Mouse (Mus musculus): ENCODE data around the gene Fxyd7. TPM values are rescaled to one million over a fixed set of nuclear protein-coding genes. Genes with fewer than 3 reads are reported as not detected.

Gene Fxyd7
- polyA plus RNA-seq, 1 experiment from 2014 or later, result 49.2 TPM

DNA sequence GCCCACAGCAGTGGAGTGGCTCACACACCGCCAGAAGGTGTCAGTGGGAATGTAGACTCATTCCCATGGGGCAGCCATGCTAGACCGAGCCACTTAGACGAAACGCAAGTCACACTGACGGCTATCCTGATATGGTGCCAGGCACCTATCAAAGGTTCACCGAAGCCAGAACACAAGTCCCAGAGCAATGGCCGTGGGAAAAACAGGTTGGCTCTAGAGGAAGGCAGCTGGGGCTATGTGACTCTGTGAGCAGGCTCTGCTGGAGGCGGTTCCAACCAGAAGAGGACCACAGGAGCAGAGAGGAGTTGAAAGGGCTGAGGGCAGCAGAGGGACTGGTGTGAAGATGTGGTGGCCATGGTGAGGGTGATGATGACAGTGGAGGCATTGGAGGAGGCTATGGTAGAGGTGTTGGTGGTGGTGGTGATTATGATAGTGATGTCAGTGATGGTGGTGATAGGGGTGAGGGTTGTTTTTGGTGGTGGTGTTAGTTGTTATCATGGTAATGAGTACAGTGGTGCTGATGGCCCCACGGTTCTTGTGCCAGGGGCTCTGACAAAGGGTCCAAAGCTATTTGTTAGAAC, 35.0 kb upstream of the Fxyd7 start:
- no peak overlapping the region for H3K9ac ChIP-seq (replicated peaks)
- no peak for ATAC-seq
- no peak overlapping the region for H3K4me2 ChIP-seq (replicated peaks)
- H3K36me3 ChIP-seq, result no peaks in the 10 kb centered on the region
- 0 out of 2 replicates have a peak, but pooled peaks cover 3% of the 10 kb centered on the region for H3K9me3 ChIP-seq
- WGBS, result 93% methylated on average over 9 of the region's 9 CpGs
- H3K27ac ChIP-seq, result no peak overlapping the region
- no peak overlapping the region for H3K4me3 ChIP-seq (replicated peaks)
- H3K27me3 ChIP-seq, result no peaks in the 10 kb centered on the region
- H3K4me1 ChIP-seq (replicated peaks), result peaks cover 13% of the 10 kb centered on the region; the same call in 1 of the 2 replicates

DNA sequence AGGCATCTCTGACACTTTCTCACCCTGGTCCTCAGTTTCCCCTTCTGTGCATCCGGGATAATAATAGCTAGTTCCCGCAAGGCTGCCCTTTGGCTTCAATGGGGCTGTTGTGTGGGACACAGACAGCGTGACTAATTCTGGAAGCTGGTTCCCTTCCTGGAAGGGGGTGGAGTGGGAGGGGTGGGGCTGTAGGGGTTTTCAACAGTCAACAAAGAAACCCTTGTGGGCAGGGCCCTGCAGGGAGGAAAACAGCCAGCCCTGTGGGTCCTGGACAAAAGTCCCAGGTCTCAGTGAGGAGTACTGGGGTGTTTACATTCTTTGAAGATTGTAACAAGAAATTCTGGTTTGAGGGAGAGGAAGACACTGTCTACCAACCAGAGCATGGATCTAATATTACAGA, 33.9 kb upstream of the Fxyd7 start:
- ATAC-seq, result no peak
- H3K9ac ChIP-seq (replicated peaks), result no peak overlapping the region
- no peak overlapping the region for H3K4me3 ChIP-seq (replicated peaks)
- WGBS, result 18% methylated on average over 3 of the region's 3 CpGs
- no peak overlapping the region for H3K27ac ChIP-seq
- peaks cover 13% of the 10 kb centered on the region; the same call in 1 of the 2 replicates for H3K4me1 ChIP-seq (replicated peaks)
- 0 out of 2 replicates have a peak, but pooled peaks cover 3% of the 10 kb centered on the region for H3K9me3 ChIP-seq
- no peaks in the 10 kb centered on the region for H3K36me3 ChIP-seq
- no peak overlapping the region for H3K4me2 ChIP-seq (replicated peaks)
- H3K27me3 ChIP-seq, result no peaks in the 10 kb centered on the region

DNA sequence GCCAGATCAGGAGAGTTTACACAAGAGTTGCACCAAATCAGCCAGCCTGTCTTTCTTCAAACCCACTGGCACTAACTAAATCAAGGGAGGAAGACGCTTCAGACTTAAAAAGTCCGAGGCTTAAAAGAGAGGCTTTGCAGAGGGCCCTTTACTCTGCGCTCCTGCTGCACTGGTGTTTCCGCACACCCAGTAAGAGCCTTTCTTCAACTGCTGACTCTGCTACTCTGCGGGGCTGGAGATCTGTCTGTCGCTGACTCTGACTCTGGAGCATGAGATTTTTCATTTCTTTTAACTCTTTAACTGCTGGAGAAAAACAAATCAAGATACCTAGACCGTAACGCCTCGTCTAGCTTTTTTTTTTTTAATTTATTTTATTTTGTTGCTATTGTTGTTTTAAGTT, 32.9 kb upstream of the Fxyd7 start:
- H3K4me1 ChIP-seq (replicated peaks), result peaks cover 13% of the 10 kb centered on the region; the same call in 1 of the 2 replicates
- H3K4me3 ChIP-seq (replicated peaks), result no peak overlapping the region
- WGBS, result 48% methylated on average over 9 of the region's 9 CpGs
- no peak overlapping the region for H3K4me2 ChIP-seq (replicated peaks)
- H3K9ac ChIP-seq (replicated peaks), result no peak overlapping the region
- no peak for ATAC-seq
- no peak overlapping the region for H3K27ac ChIP-seq
- 0 out of 2 replicates have a peak, but pooled peaks cover 3% of the 10 kb centered on the region for H3K9me3 ChIP-seq
- no peaks in the 10 kb centered on the region for H3K36me3 ChIP-seq
- H3K27me3 ChIP-seq, result no peaks in the 10 kb centered on the region

DNA sequence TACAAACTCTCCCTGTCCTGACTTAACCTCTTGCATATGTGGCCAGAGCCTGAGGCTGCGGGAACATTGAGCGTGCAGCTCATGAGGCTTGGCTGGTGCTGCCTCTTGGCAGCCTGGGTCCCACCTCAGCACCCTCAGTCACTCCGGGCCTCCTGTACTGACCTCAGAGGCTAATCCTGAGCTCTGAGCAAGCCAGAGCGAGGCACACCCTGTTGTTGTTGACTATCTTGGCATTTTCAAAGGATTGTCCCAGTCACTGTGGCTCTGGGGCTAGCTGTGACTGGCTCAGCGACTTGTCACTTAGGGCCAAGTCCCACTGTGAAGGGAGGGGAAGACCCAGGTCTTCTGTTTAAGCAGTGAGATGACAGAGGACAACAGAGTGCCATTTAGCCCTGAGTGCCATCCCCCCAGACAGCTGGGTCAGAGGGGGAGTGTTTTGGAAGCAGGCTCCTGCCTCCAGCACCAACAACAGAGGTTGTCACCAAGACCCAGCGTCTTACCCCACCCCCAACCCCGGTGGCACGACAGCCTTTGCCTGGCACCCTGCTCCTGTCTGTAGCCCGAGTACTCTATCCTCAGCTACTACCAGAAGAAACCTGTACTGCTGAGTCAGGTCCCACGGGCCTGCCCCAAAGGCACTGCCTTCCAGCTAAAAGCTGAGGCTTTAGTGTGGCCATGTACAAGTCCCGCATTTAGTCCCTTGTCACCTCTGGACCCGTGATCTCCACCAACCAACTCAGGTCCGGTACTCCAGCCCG, 31.7 kb upstream of the Fxyd7 start:
- WGBS, result 54% methylated on average over 14 of the region's 14 CpGs
- Histone ChIP-seq H3K4me2 (replicated peaks) (no peak overlapping the region), H3K27ac (no peak overlapping the region), H3K4me1 (replicated peaks) (peaks cover 13% of the 10 kb centered on the region; the same call in 1 of the 2 replicates), H3K4me3 (replicated peaks) (no peak overlapping the region), H3K36me3 (no peaks in the 10 kb centered on the region), H3K9me3 (0 out of 2 replicates have a peak, but pooled peaks cover 3% of the 10 kb centered on the region), H3K27me3 (no peaks in the 10 kb centered on the region), H3K9ac (replicated peaks) (no peak overlapping the region)
- ATAC-seq, result peak; percentile 34

DNA sequence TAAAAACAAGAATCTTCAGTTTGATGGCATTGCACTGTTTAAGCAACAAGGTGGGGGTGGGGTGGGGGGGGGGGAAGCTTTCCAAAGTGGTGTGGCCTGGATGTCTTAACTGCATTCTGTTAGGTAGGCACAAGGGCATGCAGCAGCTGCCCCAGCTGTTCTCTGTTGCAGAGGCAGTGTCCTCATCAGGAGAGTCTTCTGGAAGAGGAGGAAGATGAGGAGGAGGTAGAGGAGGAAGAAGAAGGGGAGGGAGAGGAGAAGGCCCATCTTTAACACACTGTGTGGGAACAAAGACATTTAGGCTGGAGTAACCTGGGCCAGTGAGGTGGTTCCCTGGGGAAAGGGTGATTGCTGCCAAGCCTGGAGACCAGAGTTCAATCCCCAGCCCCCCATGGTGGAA, 30.8 kb upstream of the Fxyd7 start:
- H3K9me3 ChIP-seq, result 0 out of 2 replicates have a peak, but pooled peaks cover 3% of the 10 kb centered on the region
- H3K4me1 ChIP-seq (replicated peaks), result peaks cover 13% of the 10 kb centered on the region; the same call in 1 of the 2 replicates
- H3K27me3 ChIP-seq, result no peaks in the 10 kb centered on the region
- no peak overlapping the region for H3K27ac ChIP-seq
- H3K9ac ChIP-seq (replicated peaks), result no peak overlapping the region
- H3K4me3 ChIP-seq (replicated peaks), result no peak overlapping the region
- no peak overlapping the region for H3K4me2 ChIP-seq (replicated peaks)
- ATAC-seq, result no peak
- H3K36me3 ChIP-seq, result no peaks in the 10 kb centered on the region

DNA sequence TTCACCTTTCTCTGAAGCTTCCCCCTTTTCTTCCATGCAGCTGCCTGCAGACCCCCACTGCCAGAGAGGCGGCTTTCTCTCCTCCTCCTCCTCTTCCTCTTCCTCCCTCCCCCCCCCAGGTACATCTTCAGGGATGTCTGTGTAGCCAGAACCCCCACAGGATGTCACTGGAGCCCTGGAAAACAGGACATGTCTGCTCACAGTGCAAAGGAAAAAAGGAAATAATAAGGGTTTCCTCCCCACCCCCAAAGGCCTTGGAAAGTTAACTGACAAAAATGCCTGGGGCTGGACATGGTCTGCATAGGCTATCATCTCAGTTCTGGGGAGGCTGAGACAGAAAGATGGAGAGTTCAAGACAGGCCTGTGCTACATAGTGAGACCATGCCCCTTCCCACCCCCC, 29.8 kb upstream of the Fxyd7 start:
- peaks cover 13% of the 10 kb centered on the region; the same call in 1 of the 2 replicates for H3K4me1 ChIP-seq (replicated peaks)
- H3K36me3 ChIP-seq, result no peaks in the 10 kb centered on the region
- H3K9ac ChIP-seq (replicated peaks), result no peak overlapping the region
- H3K4me3 ChIP-seq (replicated peaks), result no peak overlapping the region
- 0 out of 2 replicates have a peak, but pooled peaks cover 3% of the 10 kb centered on the region for H3K9me3 ChIP-seq
- 50% methylated on average over 1 of the region's 1 CpGs for WGBS
- no peak for ATAC-seq
- H3K27ac ChIP-seq, result no peak overlapping the region
- no peaks in the 10 kb centered on the region for H3K27me3 ChIP-seq
- H3K4me2 ChIP-seq (replicated peaks), result no peak overlapping the region

DNA sequence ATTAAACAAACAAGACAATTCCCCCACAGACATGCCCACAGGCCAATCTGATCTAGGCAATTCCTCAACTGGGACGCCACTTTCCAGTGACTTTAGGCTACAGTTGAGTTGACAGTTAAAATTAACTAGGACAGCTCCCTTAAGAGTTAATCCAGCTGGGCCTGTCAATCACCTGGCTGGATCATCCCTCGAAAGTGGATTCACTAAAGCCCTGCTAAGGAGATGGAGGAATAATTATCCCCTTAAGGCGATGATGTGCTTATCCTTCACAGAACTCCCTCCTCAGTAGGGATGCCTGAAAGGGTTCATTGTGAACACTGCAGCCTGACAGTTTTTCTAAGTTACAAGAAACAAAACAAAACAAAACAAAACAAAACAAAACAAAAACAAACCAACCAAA, 29.3 kb upstream of the Fxyd7 start:
- Histone ChIP-seq H3K4me2 (replicated peaks) (no peak overlapping the region), H3K9ac (replicated peaks) (no peak overlapping the region), H3K4me1 (replicated peaks) (peaks cover 13% of the 10 kb centered on the region; the same call in 1 of the 2 replicates), H3K9me3 (no peaks in the 10 kb centered on the region), H3K4me3 (replicated peaks) (no peak overlapping the region), H3K36me3 (no peaks in the 10 kb centered on the region), H3K27ac (no peak overlapping the region), H3K27me3 (no peaks in the 10 kb centered on the region)
- 29% methylated on average over 3 of the region's 3 CpGs for WGBS
- ATAC-seq, result no peak

DNA sequence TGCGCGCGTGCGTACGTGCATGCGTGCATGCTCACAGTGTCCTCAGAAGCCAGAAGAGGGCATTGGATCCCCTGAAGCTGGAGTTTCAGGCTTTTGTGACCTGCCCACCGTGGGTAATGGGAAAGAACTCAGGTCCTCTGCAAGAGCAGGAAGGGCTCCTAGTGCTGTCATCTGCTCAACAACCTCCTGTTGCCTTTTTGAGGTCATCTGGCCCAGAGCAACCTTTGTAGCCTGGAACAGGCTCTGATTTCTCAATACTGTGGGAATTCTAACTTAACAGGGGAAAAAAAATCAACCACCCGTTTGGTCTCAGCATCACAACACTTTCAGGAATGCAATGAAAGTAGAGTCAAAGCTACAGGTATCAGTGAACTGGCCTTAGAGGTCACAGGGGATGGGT, 28.4 kb upstream of the Fxyd7 start:
- H3K4me3 ChIP-seq (replicated peaks), result no peak overlapping the region
- no peak overlapping the region for H3K9ac ChIP-seq (replicated peaks)
- H3K9me3 ChIP-seq, result no peaks in the 10 kb centered on the region
- 89% methylated on average over 8 of the region's 8 CpGs for WGBS
- peaks cover 8% of the 10 kb centered on the region; the same call in 1 of the 2 replicates for H3K4me1 ChIP-seq (replicated peaks)
- H3K27me3 ChIP-seq, result no peaks in the 10 kb centered on the region
- no peaks in the 10 kb centered on the region for H3K36me3 ChIP-seq
- ATAC-seq, result no peak
- H3K4me2 ChIP-seq (replicated peaks), result no peak overlapping the region
- no peak overlapping the region for H3K27ac ChIP-seq

DNA sequence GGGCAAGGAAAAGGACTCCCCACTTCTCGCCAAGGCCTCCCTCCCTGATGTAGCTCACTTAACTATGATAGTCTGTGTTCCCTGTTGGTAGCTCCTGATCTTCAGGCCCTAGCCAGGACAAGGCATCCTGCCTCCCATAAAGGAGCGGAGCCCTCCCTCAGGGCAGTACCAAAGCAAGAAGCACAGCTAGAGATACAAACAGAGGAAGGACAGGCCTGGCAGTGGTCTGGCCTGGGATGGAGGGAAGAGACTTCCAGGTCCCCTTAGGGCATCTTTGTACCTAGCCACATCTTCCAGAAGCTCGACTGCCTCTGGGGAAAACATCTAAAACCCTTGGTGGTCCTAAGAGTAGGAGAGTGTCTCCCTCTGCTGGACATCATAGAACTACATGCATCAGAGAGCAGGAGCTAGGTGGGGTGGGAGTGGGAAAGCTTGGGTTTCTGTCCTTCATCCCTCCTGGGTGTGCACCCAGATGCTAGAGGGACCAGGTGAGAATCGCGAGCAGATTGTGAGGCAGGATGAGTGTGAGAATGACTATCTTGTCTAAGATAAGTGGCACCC, 26.7 kb upstream of the Fxyd7 start:
- no peak overlapping the region for H3K9ac ChIP-seq (replicated peaks)
- H3K4me3 ChIP-seq (replicated peaks), result no peak overlapping the region
- H3K4me2 ChIP-seq (replicated peaks), result no peak overlapping the region
- no peak overlapping the region for H3K27ac ChIP-seq
- no peaks in the 10 kb centered on the region for H3K27me3 ChIP-seq
- H3K36me3 ChIP-seq, result no peaks in the 10 kb centered on the region
- H3K9me3 ChIP-seq, result no peaks in the 10 kb centered on the region
- H3K4me1 ChIP-seq (replicated peaks), result 0 out of 2 replicates have a peak, but pooled peaks cover 3% of the 10 kb centered on the region
- peak; percentile 37; the same call in 1 of the 2 replicates for ATAC-seq
- 48% methylated on average over 5 of the region's 5 CpGs for WGBS

DNA sequence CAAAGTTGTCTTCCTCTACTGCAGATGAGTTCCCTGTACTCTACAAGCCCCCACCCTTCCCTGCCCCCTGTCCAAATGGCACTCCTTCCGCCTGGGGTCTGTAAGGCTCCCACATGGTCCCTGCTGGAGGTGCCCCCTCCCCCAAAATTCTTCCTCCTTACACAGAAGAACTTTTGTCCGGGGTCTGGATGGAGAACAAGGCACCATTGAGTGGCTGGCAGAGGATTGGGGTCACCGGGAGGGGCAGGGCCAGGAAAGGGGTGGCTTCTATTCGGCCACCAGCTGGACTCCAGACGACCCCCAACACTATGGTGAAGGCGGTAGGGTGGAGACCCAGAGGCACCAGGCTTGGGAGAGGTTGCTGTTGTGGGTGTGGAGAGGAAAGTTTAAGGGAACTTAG, 26.2 kb upstream of the Fxyd7 start:
- Histone ChIP-seq H3K27me3 (no peaks in the 10 kb centered on the region), H3K36me3 (no peaks in the 10 kb centered on the region), H3K27ac (no peak overlapping the region), H3K9me3 (no peaks in the 10 kb centered on the region), H3K4me2 (replicated peaks) (no peak overlapping the region), H3K4me1 (replicated peaks) (no peaks in the 10 kb centered on the region), H3K9ac (replicated peaks) (no peak overlapping the region), H3K4me3 (replicated peaks) (no peak overlapping the region)
- 68% methylated on average over 6 of the region's 6 CpGs for WGBS
- no peak for ATAC-seq

DNA sequence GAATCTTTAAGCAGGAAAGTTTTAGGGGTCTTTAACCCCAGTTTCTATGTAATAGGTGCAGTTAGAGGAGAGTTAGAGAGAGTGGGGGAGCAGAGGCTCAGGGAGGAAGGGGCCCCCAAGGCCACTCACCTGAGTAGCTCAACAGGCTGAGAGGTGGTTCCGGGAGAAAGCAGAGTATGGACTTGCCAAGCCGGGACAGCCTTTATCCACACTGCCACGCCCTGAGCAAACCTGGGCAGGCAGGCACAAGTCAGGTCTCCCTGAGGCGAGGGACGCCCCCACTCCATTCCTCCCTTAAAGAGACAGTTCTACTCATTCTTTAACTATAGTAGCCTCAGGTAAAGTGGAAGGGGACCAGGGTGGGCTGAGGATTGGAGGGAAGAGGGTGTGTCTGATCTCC, 25.2 kb upstream of the Fxyd7 start, which contains the start of gene Fxyd3:
TSS of gene Fxyd3 (minus strand) at position 213 of the 400 bp plus-strand sequence.
- no peak within 1 kb of the TSS for H3K4me2 ChIP-seq (replicated peaks)
- H3K27me3 ChIP-seq, result no peaks in the 10 kb centered on the region
- no peak within 1 kb of the TSS for H3K9ac ChIP-seq (replicated peaks)
- no peaks in the 10 kb centered on the region for H3K4me1 ChIP-seq (replicated peaks)
- no peaks in the 10 kb centered on the region for H3K36me3 ChIP-seq
- no peaks in the 10 kb centered on the region for H3K9me3 ChIP-seq
- no peak within 1 kb of the TSS for H3K4me3 ChIP-seq (replicated peaks)
- no peak within 1 kb of the TSS for H3K27ac ChIP-seq
- 63% methylated on average over 5 of the region's 5 CpGs for WGBS
- ATAC-seq, result no peak

DNA sequence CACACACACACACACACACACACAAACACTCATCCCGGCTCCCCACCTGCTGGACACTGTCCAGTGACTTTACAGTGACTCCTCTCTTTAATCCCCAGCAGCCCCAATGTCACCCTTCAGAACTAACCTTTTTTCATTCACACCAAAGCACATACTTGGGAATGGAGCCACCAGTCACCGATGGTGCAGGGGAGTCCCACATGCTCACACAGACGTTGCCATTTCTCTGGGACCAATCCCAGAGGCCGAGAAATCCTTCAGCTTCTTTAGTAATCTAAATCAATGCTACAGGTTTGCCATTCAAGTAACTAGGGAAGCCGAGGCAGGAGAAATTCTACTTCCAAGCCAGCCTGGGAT, 23.4 kb upstream of the Fxyd7 start:
- Histone ChIP-seq H3K9me3 (no peaks in the 10 kb centered on the region), H3K4me1 (replicated peaks) (no peaks in the 10 kb centered on the region), H3K9ac (replicated peaks) (no peak overlapping the region), H3K27ac (no peak overlapping the region), H3K4me2 (replicated peaks) (no peak overlapping the region), H3K36me3 (no peaks in the 10 kb centered on the region), H3K4me3 (replicated peaks) (no peak overlapping the region), H3K27me3 (no peaks in the 10 kb centered on the region)
- no peak for ATAC-seq
- WGBS, result 75% methylated on average over 5 of the region's 5 CpGs

Data from midbrain, embryonic 13.5 days (tissue).